Mouse (Mus musculus): ENCODE results near the gene Gm42417. TPM values are rescaled to one million over a fixed set of nuclear protein-coding genes. Genes with fewer than 3 reads are reported as not detected.
"Not testable (repeated sequence)": the region's sequence is repeated elsewhere in the genome, so short reads cannot be mapped to it uniquely, and the experiment has no call there.

Gm42417 gene
- total RNA-seq, 4 experiments from 2014 or later: 926 to 1,454 (median 1,403) TPM

GRCm38 (mm10) chr1:36545845-36546600, 6.8 kb upstream of the Gm42417 start:
- DNase-seq (ENCODE audit: low spot score in 2 of 2): no peak

- DNase-seq (ENCODE audit: low spot score in 2 of 2): no peak
Measured at GRCm38 (mm10) chr1:36545382-36545781, 6.2 kb upstream of the Gm42417 start.

GRCm38 (mm10) chr1:36542925-36543324, 3.7 kb upstream of the Gm42417 start:
- no peak for DNase-seq (ENCODE audit: low spot score in 2 of 2)

GRCm38 (mm10) chr1:36541844-36542243, 2.6 kb upstream of the Gm42417 start:
- DNase-seq (ENCODE audit: low spot score in 2 of 2): no peak

GRCm38 (mm10) chr1:36540807-36541206, 1.6 kb upstream of the Gm42417 start:
- DNase-seq (ENCODE audit: low spot score in 2 of 2): no peak

GRCm38 (mm10) chr1:36540132-36540531, 903 bp upstream of the Gm42417 start:
- DNase-seq (ENCODE audit: low spot score in 2 of 2): no peak

GRCm38 (mm10) chr1:36538727-36539126, 502 bp downstream of the Gm42417 start:
- no peak for DNase-seq (ENCODE audit: low spot score in 2 of 2)

GRCm38 (mm10) chr1:36536783-36537182, 2.4 kb downstream of the Gm42417 start, which contains the start of gene Ankrd23:
Gene Ankrd23 (minus strand): TSS chr1:36536883.
- not testable (repeated sequence) for DNase-seq (ENCODE audit: low spot score in 2 of 2)

GRCm38 (mm10) chr1:36536397-36536728, 2.9 kb downstream of the Gm42417 start:
- no peak for DNase-seq (ENCODE audit: low spot score in 2 of 2)

GRCm38 (mm10) chr1:36535477-36536396, 3.5 kb downstream of the Gm42417 start:
- DNase-seq (ENCODE audit: low spot score in 2 of 2): peak; percentile 84 to 90

- peak; percentile 63 to 74 for DNase-seq (ENCODE audit: low spot score in 2 of 2)
Measured at GRCm38 (mm10) chr1:36534595-36535058, 4.6 kb downstream of the Gm42417 start.

- DNase-seq (ENCODE audit: low spot score in 2 of 2): no peak
Measured at GRCm38 (mm10) chr1:36533546-36533945, 5.7 kb downstream of the Gm42417 start.

GRCm38 (mm10) chr1:36531461-36531860, 7.8 kb downstream of the Gm42417 start:
- DNase-seq (ENCODE audit: low spot score in 2 of 2): no peak

GRCm38 (mm10) chr1:36530962-36531361, 8.3 kb downstream of the Gm42417 start:
- DNase-seq (ENCODE audit: low spot score in 2 of 2): no peak

- no peak for DNase-seq (ENCODE audit: low spot score in 2 of 2)
Measured at GRCm38 (mm10) chr1:36530485-36530884, 8.7 kb downstream of the Gm42417 start.

GRCm38 (mm10) chr1:36529875-36530274, 9.4 kb downstream of the Gm42417 start:
- DNase-seq (ENCODE audit: low spot score in 2 of 2): no peak

GRCm38 (mm10) chr1:36529274-36529673, 10.0 kb downstream of the Gm42417 start:
- no peak for DNase-seq (ENCODE audit: low spot score in 2 of 2)

GRCm38 (mm10) chr1:36528351-36528750, 10.9 kb downstream of the Gm42417 start:
- DNase-seq (ENCODE audit: low spot score in 2 of 2): no peak

- DNase-seq (ENCODE audit: low spot score in 2 of 2): no peak
Measured at GRCm38 (mm10) chr1:36526903-36527302, 12.3 kb downstream of the Gm42417 start.

GRCm38 (mm10) chr1:36525774-36526173, 13.5 kb downstream of the Gm42417 start:
- DNase-seq (ENCODE audit: low spot score in 2 of 2): no peak

- DNase-seq (ENCODE audit: low spot score in 2 of 2): no peak
Measured at GRCm38 (mm10) chr1:36524058-36524457, 15.2 kb downstream of the Gm42417 start.

GRCm38 (mm10) chr1:36523332-36524013, 15.8 kb downstream of the Gm42417 start:
- peak in 1 of 2 experiments; percentile 58 for DNase-seq (ENCODE audit: low spot score in 2 of 2)
